Mouse (Mus musculus) midbrain, embryonic 14.5 days (tissue): ENCODE results near the gene Rps6kb1. TPM values are rescaled to one million over a fixed set of nuclear protein-coding genes. Genes with fewer than 3 reads are reported as not detected.

Source experiments
- ATAC-seq: fragments of 200-750 bp; cut with Nextera tagmentation; 2 replicates; pipeline ENCODE4 v1.8.0; 2017; ENCODE audit warnings: moderate number of reproducible peaks, moderate library complexity; ENCODE audit not compliant: low FRiP score, low TSS enrichment
- DNase-seq: peaks from one replicate; pipeline ENCODE4 v3.0.0-alpha.2; 2015
- H3K27ac ChIP-seq: fragments of 300-500 bp; sonication (generic); replicated peaks from 2 replicates; pipeline ENCODE4 v1.5.1; 2014; ENCODE audit warnings: mild to moderate bottlenecking, low read depth, low read length, moderate library complexity
- H3K27me3 ChIP-seq: fragments of 300-500 bp; sonication (generic); 2 replicates; pipeline ENCODE4 v1.6.1; 2014; ENCODE audit warnings: low read length, control low read depth, mixed read lengths; ENCODE audit not compliant: control insufficient read depth, insufficient read depth
- H3K36me3 ChIP-seq: fragments of 300-500 bp; sonication (generic); 2 replicates; pipeline ENCODE4 v1.6.1; 2014; ENCODE audit warnings: low read length, control low read depth; ENCODE audit not compliant: control insufficient read depth, insufficient read depth
- H3K4me1 ChIP-seq: fragments of 300-500 bp; sonication (generic); 2 replicates; pipeline ENCODE4 v1.6.1; 2014; ENCODE audit warnings: mild to moderate bottlenecking, antibody characterized with exemption, low read length, control low read depth; ENCODE audit not compliant: control insufficient read depth, insufficient read depth
- H3K4me2 ChIP-seq: fragments of 300-500 bp; sonication (generic); 2 replicates; pipeline ENCODE4 v1.6.1; 2014; ENCODE audit warnings: mild to moderate bottlenecking, low read length, moderate library complexity
- H3K4me3 ChIP-seq: fragments of 300-500 bp; sonication (generic); replicated peaks from 2 replicates; pipeline ENCODE4 v1.5.1; 2014; ENCODE audit warnings: low read depth, low read length
- H3K9ac ChIP-seq: fragments of 300-500 bp; sonication (generic); replicated peaks from 2 replicates; pipeline ENCODE4 v1.6.1; 2014; ENCODE audit warnings: mild to moderate bottlenecking, low read length, moderate library complexity
- H3K9me3 ChIP-seq: fragments of 300-500 bp; sonication (generic); 2 replicates; pipeline ENCODE4 v1.6.1; 2016; ENCODE audit warnings: low read length, control low read depth, mixed read lengths; ENCODE audit not compliant: control insufficient read depth
- WGBS: fragments of 180-500 bp; shearing (Covaris S2); extraction: QIAGEN DNeasy Blood & Tissue Kit; methylation state at CpG from one replicate; pipeline ENCODE4 v1.1.7; 2014; 5-methylcytosine and 5-hydroxymethylcytosine counted together
- polyA plus RNA-seq: library from polyadenylated mRNA; unstranded; fragments of >200 nt; fragmentation: Nextera tagmentation; extraction: Ambion mirVana; gene quantifications from 2 replicates; pipeline ENCODE4 v1.2.1, GENCODE M21; 2014

Rps6kb1 gene
- polyA plus RNA-seq, 1 experiment from 2014 or later = 47.8 TPM

GRCm38 (mm10) chr11:86568425-86568824, 23.8 kb upstream of the Rps6kb1 start:
- Histone ChIP-seq H3K4me2 (no peak overlapping the region), H3K27ac (no peak overlapping the region), H3K27me3 (no peaks in the 10 kb centered on the region), H3K4me1 (no peaks in the 10 kb centered on the region), H3K4me3 (no peak overlapping the region), H3K36me3 (no peaks in the 10 kb centered on the region), H3K9ac (no peak overlapping the region), H3K9me3 (no peaks in the 10 kb centered on the region)
- 67% methylated on average over 3 of the region's 3 CpGs for WGBS
- DNase-seq (peak; percentile 57), ATAC-seq (no peak)

GRCm38 (mm10) chr11:86558258-86558657, 13.7 kb upstream of the Rps6kb1 start:
- 85% methylated on average over 4 of the region's 4 CpGs for WGBS
- Histone ChIP-seq H3K27ac (no peak overlapping the region), H3K9ac (no peak overlapping the region), H3K4me2 (no peak overlapping the region), H3K4me1 (no peaks in the 10 kb centered on the region), H3K27me3 (no peaks in the 10 kb centered on the region), H3K36me3 (peaks cover 11% of the 10 kb centered on the region; the same call in 1 of the 2 replicates), H3K4me3 (no peak overlapping the region), H3K9me3 (no peaks in the 10 kb centered on the region)
- ATAC-seq (no peak), DNase-seq (no peak)

GRCm38 (mm10) chr11:86553525-86553924, 8.9 kb upstream of the Rps6kb1 start:
- ATAC-seq (no peak), DNase-seq (no peak)
- no peak overlapping the region for H3K4me2 ChIP-seq
- H3K4me3 ChIP-seq = no peak overlapping the region
- H3K9ac ChIP-seq = no peak overlapping the region
- WGBS = 89% methylated on average over 6 of the region's 6 CpGs
- peaks cover 4% of the 10 kb centered on the region; the same call in 1 of the 2 replicates for H3K36me3 ChIP-seq
- H3K27me3 ChIP-seq = no peaks in the 10 kb centered on the region
- no peaks in the 10 kb centered on the region for H3K9me3 ChIP-seq
- no peak overlapping the region for H3K27ac ChIP-seq
- no peaks in the 10 kb centered on the region for H3K4me1 ChIP-seq

GRCm38 (mm10) chr11:86547412-86547811, 2.8 kb upstream of the Rps6kb1 start:
- DNase-seq (no peak), ATAC-seq (no peak)
- no peak overlapping the region for H3K27ac ChIP-seq
- H3K4me1 ChIP-seq = peaks cover 10% of the 10 kb centered on the region
- no peaks in the 10 kb centered on the region for H3K9me3 ChIP-seq
- H3K4me2 ChIP-seq = no peak overlapping the region
- no peaks in the 10 kb centered on the region for H3K36me3 ChIP-seq
- H3K9ac ChIP-seq = no peak overlapping the region
- WGBS = 100% methylated on average over 1 of the region's 1 CpGs
- H3K27me3 ChIP-seq = no peaks in the 10 kb centered on the region
- no peak overlapping the region for H3K4me3 ChIP-seq

GRCm38 (mm10) chr11:86545556-86545955, 951 bp upstream of the Rps6kb1 start:
- peak overlapping the region; percentile 53 for H3K4me2 ChIP-seq
- H3K4me3 ChIP-seq = peak overlapping the region; percentile 90
- H3K9ac ChIP-seq = no peak overlapping the region; the same call in 1 of the 2 replicates
- H3K27me3 ChIP-seq = no peaks in the 10 kb centered on the region
- H3K9me3 ChIP-seq = no peaks in the 10 kb centered on the region
- H3K36me3 ChIP-seq = no peaks in the 10 kb centered on the region
- no peak overlapping the region for H3K27ac ChIP-seq
- ATAC-seq = no peak
- no peak for DNase-seq
- peaks cover 10% of the 10 kb centered on the region for H3K4me1 ChIP-seq
- 79% methylated on average over 8 of the region's 8 CpGs for WGBS

- H3K9ac ChIP-seq = peak overlapping the region; percentile 92
- peak overlapping the region; percentile 90 for H3K4me3 ChIP-seq
- ATAC-seq = peak; percentile 72
- H3K4me1 ChIP-seq = peaks cover 10% of the 10 kb centered on the region
- under 1% methylated on average over 39 of the region's 50 CpGs for WGBS
- peak overlapping the region; percentile 82 for H3K4me2 ChIP-seq
- no peak for DNase-seq
- no peaks in the 10 kb centered on the region for H3K36me3 ChIP-seq
- H3K27ac ChIP-seq = peak overlapping the region; percentile 88
- H3K27me3 ChIP-seq = no peaks in the 10 kb centered on the region
- no peaks in the 10 kb centered on the region for H3K9me3 ChIP-seq
Measured at GRCm38 (mm10) chr11:86543960-86544638, 506 bp downstream of the Rps6kb1 start.

GRCm38 (mm10) chr11:86542851-86543250, 1.8 kb downstream of the Rps6kb1 start:
- Histone ChIP-seq H3K9ac (no peak overlapping the region), H3K4me1 (peaks cover 10% of the 10 kb centered on the region), H3K9me3 (no peaks in the 10 kb centered on the region), H3K4me2 (peak overlapping the region; percentile 82), H3K36me3 (no peaks in the 10 kb centered on the region), H3K27ac (no peak overlapping the region), H3K27me3 (no peaks in the 10 kb centered on the region), H3K4me3 (no peak overlapping the region)
- WGBS = 97% methylated on average over 1 of the region's 1 CpGs
- no peak for DNase-seq
- ATAC-seq = no peak

GRCm38 (mm10) chr11:86540476-86540845, 4.1 kb downstream of the Rps6kb1 start:
- no peak for ATAC-seq
- 99% methylated on average over 2 of the region's 2 CpGs for WGBS

GRCm38 (mm10) chr11:86539716-86540475, 4.7 kb downstream of the Rps6kb1 start:
- H3K4me3 ChIP-seq = no peak overlapping the region
- H3K36me3 ChIP-seq = no peaks in the 10 kb centered on the region
- H3K4me2 ChIP-seq = no peak overlapping the region
- H3K9me3 ChIP-seq = no peaks in the 10 kb centered on the region
- H3K27ac ChIP-seq = no peak overlapping the region
- ATAC-seq = no peak
- 93% methylated on average over 6 of the region's 6 CpGs for WGBS
- no peak for DNase-seq
- H3K4me1 ChIP-seq = peaks cover 6% of the 10 kb centered on the region
- no peaks in the 10 kb centered on the region for H3K27me3 ChIP-seq
- no peak overlapping the region for H3K9ac ChIP-seq

More at GRCm38 (mm10) chr11:86540476-86540845, 4.1 kb downstream of the Rps6kb1 start:
- peaks cover 9% of the 10 kb centered on the region for H3K4me1 ChIP-seq
- DNase-seq = no peak
- H3K4me3 ChIP-seq = no peak overlapping the region
- H3K9me3 ChIP-seq = no peaks in the 10 kb centered on the region
- no peaks in the 10 kb centered on the region for H3K27me3 ChIP-seq
- no peak overlapping the region for H3K4me2 ChIP-seq
- no peak overlapping the region for H3K9ac ChIP-seq
- H3K27ac ChIP-seq = no peak overlapping the region
- no peaks in the 10 kb centered on the region for H3K36me3 ChIP-seq
